Mouse (Mus musculus) adrenal gland, adult 10 weeks (tissue): ENCODE results near the gene Fkbp7. TPM values are rescaled to one million over a fixed set of nuclear protein-coding genes. Genes with fewer than 3 reads are reported as not detected.

ENCODE experiments used
- polyA plus RNA-seq: library from polyadenylated mRNA; stranded (reverse); fragments of 350-450 nt; fragmentation: Illumina TruSeq; extraction: RNeasy Lipid Tissue Mini Kit (QIAGEN cat#74804); gene quantifications from one replicate; pipeline ENCODE4 v1.2.3, GENCODE M21; 2014; ENCODE audit warnings: low read depth, low replicate concordance

Fkbp7 gene
- 152 TPM for polyA plus RNA-seq

DNA sequence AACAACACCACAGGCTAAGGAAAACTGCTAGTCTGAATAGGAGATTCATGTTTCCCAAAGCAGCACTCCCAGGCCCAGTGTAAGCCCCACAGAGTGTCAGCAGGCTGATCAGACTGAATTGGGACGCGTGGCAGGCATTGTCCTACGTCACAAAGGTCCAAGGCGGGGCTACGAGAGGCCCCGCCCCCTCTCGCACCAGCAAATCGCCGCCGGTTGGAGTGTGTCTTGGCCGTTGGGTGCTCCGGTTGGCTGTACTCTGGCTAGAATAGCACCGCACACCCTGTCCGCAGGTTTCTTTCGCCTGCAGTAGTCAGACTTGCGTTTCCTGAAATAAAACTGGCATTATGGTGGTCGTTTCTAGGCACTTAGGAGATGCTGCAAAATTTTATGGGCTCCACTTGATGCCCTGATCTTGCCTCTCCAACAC is at the start of gene Fkbp7:
Gene Fkbp7 (minus strand): TSS at position 151 of the 427 bp plus-strand sequence.

GRCm38 (mm10) chr2:76674725-76675427 is 2.0 kb upstream of the Fkbp7 start, which contains the start of gene Plekha3:
Gene Plekha3, plus strand, starts transcription at chr2:76675281.

DNA sequence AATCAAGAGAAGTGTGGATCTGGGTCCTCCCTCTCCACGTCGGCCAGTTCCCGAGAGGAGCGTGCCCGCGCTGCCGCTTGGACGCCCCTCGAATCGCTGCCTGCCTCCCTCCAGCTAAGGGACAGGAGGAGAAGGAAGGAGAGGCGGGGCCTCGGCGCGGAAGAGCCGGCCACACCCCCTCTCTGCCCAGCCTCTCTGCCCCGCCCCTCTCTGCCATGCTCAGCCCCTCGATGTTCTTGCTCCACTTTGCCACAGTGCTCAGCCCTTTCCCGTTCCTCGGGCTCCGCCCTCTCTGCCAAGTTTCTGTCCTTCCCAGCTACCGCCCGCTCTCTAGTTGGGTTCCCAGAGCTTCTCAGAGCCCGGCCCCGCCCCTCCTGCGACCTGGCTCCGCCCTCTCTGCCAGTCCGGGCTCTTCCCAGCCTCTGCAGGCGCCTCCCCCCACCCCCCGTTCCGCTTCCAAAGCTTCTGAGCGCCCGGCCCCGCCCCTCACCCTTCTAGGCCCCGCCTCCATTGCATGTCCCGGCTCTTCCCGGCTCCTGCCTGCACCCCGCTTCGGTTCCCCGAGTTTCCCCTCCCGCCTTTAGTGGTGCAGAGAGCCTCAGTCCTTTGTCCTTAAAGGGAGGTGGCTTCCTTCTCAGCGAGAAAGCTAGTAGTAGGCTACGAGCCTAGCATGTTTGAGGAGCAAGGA is 24.9 kb downstream of the Fkbp7 start, which contains the start of the genes Prkra and Pjvk:
Gene Prkra (minus strand): TSS at position 133 of the 688 bp plus-strand sequence.
Gene Pjvk (plus strand): TSS at position 594 of the 688 bp plus-strand sequence.

Other genes starting within 250 kb of the Fkbp7 start
- 43.2 TPM for gene Prkra, start 25.1 kb downstream of the Fkbp7 start, polyA plus RNA-seq
- gene Pjvk, start 24.6 kb downstream of the Fkbp7 start, polyA plus RNA-seq: not detected
- gene Plekha3, start 2.2 kb upstream of the Fkbp7 start, polyA plus RNA-seq: 148 TPM